Mouse (Mus musculus) heart, adult 2 months (tissue): ENCODE data around the gene Kdm1a.

Source experiments
- EP300 ChIP-seq: fragments of 200-500 bp; IDR thresholded peaks from 2 replicates; pipeline ENCODE4 v1.6.1; 2011; ENCODE audit warnings: low read depth, low read length, control low read depth; ENCODE audit not compliant: insufficient read depth
- POLR2A ChIP-seq: fragments of 200-500 bp; IDR thresholded peaks from 2 replicates; pipeline ENCODE4 v1.6.1; 2011; ENCODE audit warnings: mild to moderate bottlenecking, low read depth, low read length, control low read depth; ENCODE audit not compliant: insufficient read depth

GRCm38 (mm10) chr4:136588003-136588402, 14.5 kb downstream of the Kdm1a start:
- TF ChIP-seq EP300 = no peak
- no peak for TF ChIP-seq POLR2A
